Mouse (Mus musculus) 3134 (cell line): ENCODE data around the gene Sipa1l1.
A peak's percentile ranks its signal among the peaks of the same experiment; 100 is the strongest.

ENCODE experiments used
- DNase-seq: peaks from one replicate; pipeline ENCODE4 v3.0.0-alpha.2; 2011; ENCODE audit warnings: low spot score; ENCODE audit not compliant: insufficient read length; ENCODE audit errors: extremely low read depth

Sipa1l1 gene

GRCm38 (mm10) chr12:82407531-82408255 lies 238.6 kb downstream of the Sipa1l1 start:
- DNase-seq, result no peak

GRCm38 (mm10) chr12:82408486-82408885 lies 239.4 kb downstream of the Sipa1l1 start:
- DNase-seq, result peak; percentile 42

- DNase-seq, result no peak
Measured at GRCm38 (mm10) chr12:82409686-82410472, 240.8 kb downstream of the Sipa1l1 start.

GRCm38 (mm10) chr12:82412291-82413032 lies 243.3 kb downstream of the Sipa1l1 start:
- DNase-seq, result peak; percentile 39

- peak; percentile 23 for DNase-seq
Measured at GRCm38 (mm10) chr12:82415690-82416364, 246.7 kb downstream of the Sipa1l1 start.

- peak; percentile 27 for DNase-seq
Measured at GRCm38 (mm10) chr12:82419027-82419426, 249.9 kb downstream of the Sipa1l1 start.

DNA sequence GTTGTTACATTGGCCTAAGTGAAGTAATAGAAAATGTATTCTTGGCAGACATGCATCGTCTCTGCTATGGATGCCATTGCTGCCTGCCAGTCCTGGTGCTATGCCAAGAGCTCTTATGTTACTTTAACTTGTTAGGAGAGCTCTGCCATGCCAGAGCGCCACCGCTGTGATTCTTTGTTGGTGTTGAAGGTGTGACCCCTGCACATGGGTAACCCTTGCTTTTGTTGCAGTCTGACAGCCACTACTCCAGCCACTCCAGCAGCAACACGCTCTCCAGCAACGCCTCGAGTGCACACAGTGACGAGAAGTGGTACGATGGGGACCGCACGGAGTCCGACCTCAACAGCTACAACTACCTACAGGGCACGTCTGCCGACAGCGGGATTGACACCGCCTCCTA lies 255.7 kb downstream of the Sipa1l1 start:
- no peak for DNase-seq

GRCm38 (mm10) chr12:82425853-82426252 lies 256.7 kb downstream of the Sipa1l1 start:
- DNase-seq, result no peak

GRCm38 (mm10) chr12:82427416-82427815 lies 258.3 kb downstream of the Sipa1l1 start:
- DNase-seq, result peak; percentile 68

- DNase-seq, result no peak
Measured at GRCm38 (mm10) chr12:82428466-82428865, 259.3 kb downstream of the Sipa1l1 start.

DNA sequence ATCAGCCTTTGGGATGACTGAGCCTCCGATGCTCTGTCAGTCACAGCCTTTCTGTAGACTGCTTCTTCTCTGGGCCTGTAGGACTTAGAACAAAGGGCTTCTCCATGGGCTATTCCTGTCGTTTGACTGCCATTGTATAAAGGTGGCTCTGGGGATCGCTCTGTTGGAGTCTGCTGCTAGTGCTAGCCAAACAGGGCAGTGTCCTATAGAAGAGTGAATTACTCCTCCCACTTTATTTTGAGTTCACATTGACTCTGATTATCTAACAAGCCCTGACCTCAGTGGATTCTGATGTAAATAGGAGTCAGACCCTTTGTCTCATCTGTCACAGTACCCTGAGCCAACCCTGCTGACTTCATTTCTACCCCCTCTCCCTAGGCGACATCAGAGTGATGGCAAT lies 264.2 kb downstream of the Sipa1l1 start:
- no peak for DNase-seq

GRCm38 (mm10) chr12:82434591-82434990 lies 265.5 kb downstream of the Sipa1l1 start:
- DNase-seq, result no peak

DNA sequence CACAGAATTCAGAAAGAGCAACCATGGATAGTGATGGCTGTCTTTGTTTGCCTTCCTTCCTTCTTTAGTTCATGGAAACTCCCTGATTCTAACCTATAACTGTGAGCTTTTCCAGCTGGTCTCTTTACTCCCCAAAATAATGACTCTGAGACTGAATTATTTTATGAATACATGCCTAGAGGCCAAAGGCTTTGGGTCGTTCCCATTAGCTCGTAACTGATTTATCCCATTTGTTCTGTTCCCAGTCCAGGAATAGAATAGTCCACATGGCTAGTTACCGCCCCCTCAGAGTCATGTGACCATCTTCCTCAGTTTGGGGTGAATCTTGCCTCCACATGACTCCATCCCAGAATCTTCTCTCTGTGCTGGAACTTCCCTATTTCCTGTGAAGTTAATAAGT lies 272.4 kb downstream of the Sipa1l1 start:
- no peak for DNase-seq

GRCm38 (mm10) chr12:82446609-82447024 lies 277.5 kb downstream of the Sipa1l1 start:
- DNase-seq, result no peak

DNA sequence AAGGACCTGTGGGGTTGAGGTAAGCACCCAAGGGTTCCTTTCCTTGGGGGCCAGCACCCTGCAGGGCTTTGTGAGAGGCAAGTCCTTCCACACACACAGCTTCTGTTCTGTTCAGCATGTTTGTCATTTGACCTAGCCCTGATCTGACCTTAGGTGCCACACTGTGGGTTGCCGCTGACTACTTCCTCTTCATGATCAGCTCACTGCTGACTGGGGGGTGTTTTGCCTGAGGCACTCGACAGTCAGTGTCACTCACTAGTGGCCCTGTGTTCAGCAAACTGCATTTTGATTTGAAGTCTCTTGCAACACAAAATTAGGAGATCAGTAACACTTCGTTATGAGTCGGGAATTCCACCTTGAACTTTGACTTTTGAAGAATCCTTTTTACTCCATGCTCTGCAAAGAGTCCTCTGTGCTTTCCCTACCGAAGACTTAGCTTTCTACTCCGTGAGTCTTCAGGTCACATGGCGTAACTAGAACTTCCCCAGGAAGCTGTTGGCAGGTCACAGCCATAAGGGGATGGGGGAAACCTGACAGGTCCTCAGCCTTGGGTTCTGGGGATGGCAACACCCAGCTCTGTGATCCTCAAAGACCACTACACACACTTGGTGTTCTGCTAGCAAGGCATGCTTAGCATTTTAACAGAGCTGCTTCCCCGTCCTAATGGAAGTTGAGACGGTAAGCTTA lies 279.2 kb downstream of the Sipa1l1 start:
- no peak for DNase-seq

DNA sequence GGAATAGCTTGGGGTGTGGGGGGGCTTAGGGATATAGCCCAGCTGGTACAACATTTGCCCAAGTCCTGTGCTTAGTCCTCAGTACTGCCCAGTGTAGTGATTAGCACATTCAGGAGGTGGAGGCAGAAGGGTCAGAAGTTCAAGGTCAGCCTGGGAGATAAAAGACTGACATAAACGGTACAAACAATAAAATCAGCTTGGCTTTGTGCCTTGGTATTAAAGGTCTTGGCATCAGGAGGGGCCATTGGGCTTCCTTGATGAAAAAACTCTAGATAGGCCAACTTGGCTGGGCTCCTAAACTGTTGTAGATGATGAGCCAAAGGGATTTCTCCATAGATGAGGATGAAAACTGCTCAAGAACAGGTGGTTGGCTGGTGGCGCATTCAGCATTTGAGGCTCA lies 283.3 kb downstream of the Sipa1l1 start:
- no peak for DNase-seq

- no peak for DNase-seq
Measured at GRCm38 (mm10) chr12:82454415-82454814, 285.3 kb downstream of the Sipa1l1 start.

GRCm38 (mm10) chr12:82455700-82456413 lies 286.7 kb downstream of the Sipa1l1 start:
- DNase-seq, result no peak

DNA sequence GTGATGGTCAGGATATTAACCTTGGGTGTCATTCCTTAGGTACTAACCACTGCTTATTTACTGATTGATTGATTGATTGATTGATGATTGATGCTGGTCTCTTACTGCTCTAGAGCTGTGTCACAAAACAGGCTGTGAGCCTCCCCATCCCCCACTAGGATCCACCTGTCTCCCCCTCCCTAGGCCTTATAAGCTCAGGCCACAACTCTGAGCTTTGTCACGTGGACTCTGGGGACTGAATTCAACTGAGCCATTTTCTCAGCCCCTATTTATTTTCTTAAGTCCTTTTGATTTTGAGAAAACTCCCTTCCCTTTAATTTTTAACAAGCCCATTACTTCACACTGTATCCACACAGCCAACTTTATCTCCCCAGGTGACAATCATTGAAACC lies 287.3 kb downstream of the Sipa1l1 start:
- DNase-seq, result no peak

DNA sequence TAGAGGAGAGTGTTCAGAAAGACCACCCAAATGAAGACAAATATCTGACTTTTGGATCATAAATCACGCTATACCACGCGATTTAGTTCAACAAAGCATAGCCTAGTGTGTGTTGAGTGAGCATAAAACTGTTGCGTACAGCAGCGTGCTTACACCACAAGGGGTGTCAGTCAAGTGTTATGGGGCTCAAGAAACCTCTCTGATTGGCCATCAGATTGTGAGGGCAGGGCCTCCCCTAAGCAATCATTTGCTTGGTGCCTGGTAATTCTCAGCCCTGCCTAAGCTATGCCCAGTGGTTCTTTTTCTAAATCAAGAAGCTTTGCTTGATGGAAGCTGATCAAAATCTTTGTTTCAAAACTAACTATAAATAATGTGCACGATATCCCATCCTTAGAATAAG lies 288.5 kb downstream of the Sipa1l1 start:
- DNase-seq, result no peak
